Mouse (Mus musculus): ENCODE results near the gene Zfp119a.
"Not testable (repeated sequence)": the region's sequence is repeated elsewhere in the genome, so short reads cannot be mapped to it uniquely, and the experiment has no call there.

The Zfp119a gene

GRCm38 (mm10) chr17:55878636-55879369 lies at the start of gene Zfp119a:
Gene Zfp119a, minus strand, starts transcription at chr17:55878930.
- DNase-seq (ENCODE audit: low spot score in 2 of 2), result peak; percentile 59 to 75

- no peak for DNase-seq (ENCODE audit: low spot score in 2 of 2)
These were observed 27.9 kb upstream of the Zfp119a start for GRCm38 (mm10) chr17:55906669-55907068.

GRCm38 (mm10) chr17:55904131-55904530 lies 25.4 kb upstream of the Zfp119a start:
- no peak for DNase-seq (ENCODE audit: low spot score in 2 of 2)

GRCm38 (mm10) chr17:55903687-55904086 lies 25.0 kb upstream of the Zfp119a start:
- no peak for DNase-seq (ENCODE audit: low spot score in 2 of 2)

GRCm38 (mm10) chr17:55903087-55903486 lies 24.4 kb upstream of the Zfp119a start:
- DNase-seq (ENCODE audit: low spot score in 2 of 2), result no peak

- not testable (repeated sequence) for DNase-seq (ENCODE audit: low spot score in 2 of 2)
These were observed 13.8 kb upstream of the Zfp119a start for GRCm38 (mm10) chr17:55892406-55892955.

GRCm38 (mm10) chr17:55884912-55885311 lies 6.2 kb upstream of the Zfp119a start:
- no peak for DNase-seq (ENCODE audit: low spot score in 2 of 2)

GRCm38 (mm10) chr17:55883631-55884030 lies 4.9 kb upstream of the Zfp119a start:
- no peak for DNase-seq (ENCODE audit: low spot score in 2 of 2)

- not testable (repeated sequence) for DNase-seq (ENCODE audit: low spot score in 2 of 2)
These were observed 471 bp downstream of the Zfp119a start for GRCm38 (mm10) chr17:55878282-55878635.

GRCm38 (mm10) chr17:55877184-55877583 lies 1.5 kb downstream of the Zfp119a start:
- DNase-seq (ENCODE audit: low spot score in 2 of 2), result no peak

GRCm38 (mm10) chr17:55843067-55843466 lies 35.7 kb downstream of the Zfp119a start:
- no peak for DNase-seq (ENCODE audit: low spot score in 2 of 2)

GRCm38 (mm10) chr17:55821566-55821965 lies 57.2 kb downstream of the Zfp119a start:
- DNase-seq (ENCODE audit: low spot score in 2 of 2), result no peak

GRCm38 (mm10) chr17:55816853-55817252 lies 61.9 kb downstream of the Zfp119a start:
- no peak for DNase-seq (ENCODE audit: low spot score in 2 of 2)

Measured in frontal cortex, postnatal 25 days (tissue).